Mouse (Mus musculus): ENCODE measurements around the gene Ubtf. TPM values are rescaled to one million over a fixed set of nuclear protein-coding genes. Genes with fewer than 3 reads are reported as not detected.

Gene Ubtf
- polyA plus RNA-seq, 1 experiment from 2014 or later, result 86.1 TPM

GRCm38 (mm10) chr11:102356190-102356589, 36.6 kb upstream of the Ubtf start:
- Histone ChIP-seq H3K27me3 (peaks cover 12% of the 10 kb centered on the region; the same call in 1 of the 2 replicates), H3K4me3 (no peak overlapping the region), H3K36me3 (no peaks in the 10 kb centered on the region), H3K4me1 (no peaks in the 10 kb centered on the region), H3K9me3 (no peaks in the 10 kb centered on the region), H3K9ac (no peak overlapping the region), H3K4me2 (no peak overlapping the region), H3K27ac (no peak overlapping the region)
- 73% methylated on average over 12 of the region's 12 CpGs for WGBS
- no peak for ATAC-seq (ENCODE audit: borderline replicate concordance, extremely low read depth, low FRiP score, low TSS enrichment)

- ATAC-seq (ENCODE audit: borderline replicate concordance, extremely low read depth, low FRiP score, low TSS enrichment), result no peak
- no peaks in the 10 kb centered on the region for H3K36me3 ChIP-seq
- 75% methylated on average over 3 of the region's 3 CpGs for WGBS
- no peaks in the 10 kb centered on the region for H3K9me3 ChIP-seq
- no peaks in the 10 kb centered on the region for H3K4me1 ChIP-seq
- H3K27ac ChIP-seq, result no peak overlapping the region
- H3K4me2 ChIP-seq, result no peak overlapping the region
- peaks cover 12% of the 10 kb centered on the region; the same call in 1 of the 2 replicates for H3K27me3 ChIP-seq
- H3K4me3 ChIP-seq, result no peak overlapping the region
- no peak overlapping the region for H3K9ac ChIP-seq
Measured at GRCm38 (mm10) chr11:102355501-102355900, 36.0 kb upstream of the Ubtf start.

- H3K27me3 ChIP-seq, result peaks cover 11% of the 10 kb centered on the region; the same call in 1 of the 2 replicates
- ATAC-seq (ENCODE audit: borderline replicate concordance, extremely low read depth, low FRiP score, low TSS enrichment), result no peak
- no peaks in the 10 kb centered on the region for H3K9me3 ChIP-seq
- no peak overlapping the region for H3K4me2 ChIP-seq
- WGBS, result 22% methylated on average over 8 of the region's 8 CpGs
- H3K4me1 ChIP-seq, result no peaks in the 10 kb centered on the region
- H3K36me3 ChIP-seq, result no peaks in the 10 kb centered on the region
- no peak overlapping the region for H3K9ac ChIP-seq
- no peak overlapping the region for H3K27ac ChIP-seq
- H3K4me3 ChIP-seq, result no peak overlapping the region
Measured at GRCm38 (mm10) chr11:102353021-102353431, 33.5 kb upstream of the Ubtf start.

- no peaks in the 10 kb centered on the region for H3K9me3 ChIP-seq
- H3K27ac ChIP-seq, result no peak overlapping the region
- 45% methylated on average over 5 of the region's 5 CpGs for WGBS
- no peak overlapping the region for H3K4me2 ChIP-seq
- no peaks in the 10 kb centered on the region for H3K36me3 ChIP-seq
- 0 out of 2 replicates have a peak, but pooled peaks have one; percentile 30 for ATAC-seq (ENCODE audit: borderline replicate concordance, extremely low read depth, low FRiP score, low TSS enrichment)
- H3K4me3 ChIP-seq, result no peak overlapping the region
- peaks cover 9% of the 10 kb centered on the region; the same call in 1 of the 2 replicates for H3K27me3 ChIP-seq
- no peak overlapping the region for H3K9ac ChIP-seq
- no peaks in the 10 kb centered on the region for H3K4me1 ChIP-seq
Measured at GRCm38 (mm10) chr11:102352378-102352777, 32.8 kb upstream of the Ubtf start.

GRCm38 (mm10) chr11:102350981-102351523, 31.5 kb upstream of the Ubtf start:
- Histone ChIP-seq H3K27me3 (0 out of 2 replicates have a peak, but pooled peaks cover 5% of the 10 kb centered on the region), H3K36me3 (no peaks in the 10 kb centered on the region), H3K4me1 (no peaks in the 10 kb centered on the region), H3K4me3 (no peak overlapping the region), H3K27ac (no peak overlapping the region), H3K9me3 (no peaks in the 10 kb centered on the region), H3K4me2 (no peak overlapping the region), H3K9ac (no peak overlapping the region)
- 78% methylated on average over 17 of the region's 17 CpGs for WGBS
- ATAC-seq (ENCODE audit: borderline replicate concordance, extremely low read depth, low FRiP score, low TSS enrichment), result no peak

- Histone ChIP-seq H3K4me2 (no peak overlapping the region), H3K27ac (no peak overlapping the region), H3K9me3 (no peaks in the 10 kb centered on the region), H3K27me3 (0 out of 2 replicates have a peak, but pooled peaks cover 5% of the 10 kb centered on the region), H3K9ac (no peak overlapping the region), H3K4me3 (no peak overlapping the region), H3K36me3 (no peaks in the 10 kb centered on the region), H3K4me1 (no peaks in the 10 kb centered on the region)
- ATAC-seq (ENCODE audit: borderline replicate concordance, extremely low read depth, low FRiP score, low TSS enrichment), result no peak
- WGBS, result 80% methylated on average over 4 of the region's 4 CpGs
Measured at GRCm38 (mm10) chr11:102350416-102350815, 30.9 kb upstream of the Ubtf start.

GRCm38 (mm10) chr11:102349189-102349954, 29.8 kb upstream of the Ubtf start:
- no peak overlapping the region for H3K27ac ChIP-seq
- 0 out of 2 replicates have a peak, but pooled peaks cover 5% of the 10 kb centered on the region for H3K27me3 ChIP-seq
- H3K9me3 ChIP-seq, result no peaks in the 10 kb centered on the region
- no peak overlapping the region for H3K4me2 ChIP-seq
- no peak overlapping the region for H3K4me3 ChIP-seq
- ATAC-seq (ENCODE audit: borderline replicate concordance, extremely low read depth, low FRiP score, low TSS enrichment), result no peak
- H3K9ac ChIP-seq, result no peak overlapping the region
- H3K4me1 ChIP-seq, result no peaks in the 10 kb centered on the region
- no peaks in the 10 kb centered on the region for H3K36me3 ChIP-seq
- WGBS, result 91% methylated on average over 3 of the region's 3 CpGs

GRCm38 (mm10) chr11:102348771-102349170, 29.2 kb upstream of the Ubtf start:
- no peak for ATAC-seq (ENCODE audit: borderline replicate concordance, extremely low read depth, low FRiP score, low TSS enrichment)
- WGBS, result 82% methylated on average over 11 of the region's 11 CpGs

GRCm38 (mm10) chr11:102348101-102348585, 28.6 kb upstream of the Ubtf start:
- Histone ChIP-seq H3K4me1 (no peaks in the 10 kb centered on the region), H3K4me2 (no peak overlapping the region), H3K9ac (no peak overlapping the region), H3K9me3 (no peaks in the 10 kb centered on the region), H3K36me3 (no peaks in the 10 kb centered on the region), H3K27ac (no peak overlapping the region), H3K27me3 (0 out of 2 replicates have a peak, but pooled peaks cover 5% of the 10 kb centered on the region), H3K4me3 (no peak overlapping the region)
- no peak for ATAC-seq (ENCODE audit: borderline replicate concordance, extremely low read depth, low FRiP score, low TSS enrichment)
- 92% methylated on average over 7 of the region's 7 CpGs for WGBS

More at GRCm38 (mm10) chr11:102348771-102349170, 29.2 kb upstream of the Ubtf start:
- Histone ChIP-seq H3K27ac (no peak overlapping the region), H3K4me1 (no peaks in the 10 kb centered on the region), H3K4me2 (no peak overlapping the region), H3K36me3 (no peaks in the 10 kb centered on the region), H3K9ac (no peak overlapping the region), H3K9me3 (no peaks in the 10 kb centered on the region), H3K4me3 (no peak overlapping the region), H3K27me3 (0 out of 2 replicates have a peak, but pooled peaks cover 5% of the 10 kb centered on the region)

GRCm38 (mm10) chr11:102347683-102348082, 28.1 kb upstream of the Ubtf start:
- ATAC-seq (ENCODE audit: borderline replicate concordance, extremely low read depth, low FRiP score, low TSS enrichment), result no peak
- Histone ChIP-seq H3K27me3 (0 out of 2 replicates have a peak, but pooled peaks cover 5% of the 10 kb centered on the region), H3K36me3 (no peaks in the 10 kb centered on the region), H3K9ac (no peak overlapping the region), H3K4me2 (no peak overlapping the region), H3K4me1 (no peaks in the 10 kb centered on the region), H3K4me3 (no peak overlapping the region), H3K27ac (no peak overlapping the region), H3K9me3 (no peaks in the 10 kb centered on the region)
- WGBS, result 70% methylated on average over 5 of the region's 5 CpGs

- WGBS, result 56% methylated on average over 5 of the region's 5 CpGs
- no peaks in the 10 kb centered on the region for H3K9me3 ChIP-seq
Measured at GRCm38 (mm10) chr11:102346926-102347325, 27.4 kb upstream of the Ubtf start.

GRCm38 (mm10) chr11:102344458-102344857, 24.9 kb upstream of the Ubtf start:
- Histone ChIP-seq H3K9ac (no peak overlapping the region), H3K4me2 (no peak overlapping the region)

More at GRCm38 (mm10) chr11:102346926-102347325, 27.4 kb upstream of the Ubtf start:
- Histone ChIP-seq H3K4me1 (no peaks in the 10 kb centered on the region), H3K36me3 (no peaks in the 10 kb centered on the region), H3K27me3 (0 out of 2 replicates have a peak, but pooled peaks cover 3% of the 10 kb centered on the region), H3K4me3 (no peak overlapping the region), H3K4me2 (no peak overlapping the region), H3K9ac (no peak overlapping the region), H3K27ac (no peak overlapping the region)
- no peak for ATAC-seq (ENCODE audit: borderline replicate concordance, extremely low read depth, low FRiP score, low TSS enrichment)

More at GRCm38 (mm10) chr11:102344458-102344857, 24.9 kb upstream of the Ubtf start:
- Histone ChIP-seq H3K27me3 (no peaks in the 10 kb centered on the region), H3K4me1 (peaks cover 3% of the 10 kb centered on the region), H3K9me3 (no peaks in the 10 kb centered on the region), H3K4me3 (no peak overlapping the region), H3K36me3 (no peaks in the 10 kb centered on the region), H3K27ac (no peak overlapping the region)
- 83% methylated on average over 3 of the region's 3 CpGs for WGBS
- ATAC-seq (ENCODE audit: borderline replicate concordance, extremely low read depth, low FRiP score, low TSS enrichment), result no peak

Measured in lung, embryonic 15.5 days (tissue).